Mouse (Mus musculus): ENCODE measurements at regions not wholly inside any gene's neighbourhood (a gene's known extent, or its start where the extent isn't known, plus 50 kb on each side); places are given as distances from the start of the nearest gene placed in this dataset.

- TF ChIP-seq POLR2A (IDR thresholded peaks at IDR 0.05; ENCODE audit: extremely low read depth, insufficient read depth, low read length), result no peak
- no peak for TF ChIP-seq CTCF (IDR thresholded peaks at IDR 0.05; ENCODE audit: low read depth, low read length)
Observed at GRCm38 (mm10) chrX:158311429-158311828, 268.3 kb upstream of the Cnksr2 start.
